Mouse (Mus musculus): ENCODE data around the gene Dop1b.
"Not testable (repeated sequence)": the region's sequence is repeated elsewhere in the genome, so short reads cannot be mapped to it uniquely, and the experiment has no call there.

The Dop1b gene

GRCm38 (mm10) chr16:93682689-93683507, 28.8 kb upstream of the Dop1b start, which contains the start of gene Cbr3:
Gene Cbr3, plus strand, starts transcription at chr16:93683215.
- H3K27me3 ChIP-seq (ENCODE audit: insufficient read depth, low read length), result peaks cover 23% of the 10 kb centered on the region
- peak within 1 kb of the TSS; percentile 87 for H3K4me3 ChIP-seq (replicated peaks; ENCODE audit: low read length)
- H3K9me3 ChIP-seq (ENCODE audit: low read length), result no peaks in the 10 kb centered on the region
- peaks cover 17% of the 10 kb centered on the region for H3K36me3 ChIP-seq (ENCODE audit: insufficient read depth, low read length)
- TF ChIP-seq CTCF (conservative IDR thresholded peaks at IDR 0.05; ENCODE audit: low read length) (no peak), NANOG (IDR thresholded peaks at IDR 0.05; ENCODE audit: borderline replicate concordance, low read length) (no peak), POU5F1 (IDR thresholded peaks at IDR 0.05; ENCODE audit: borderline replicate concordance, low read length) (no peak)
- H3K4me1 ChIP-seq (replicated peaks; ENCODE audit: low read depth, low read length), result peaks cover 74% of the 10 kb centered on the region

- H3K4me1 ChIP-seq (replicated peaks; ENCODE audit: low read depth, low read length), result peaks cover 74% of the 10 kb centered on the region
- no peaks in the 10 kb centered on the region for H3K9me3 ChIP-seq (ENCODE audit: low read length)
- no peak for TF ChIP-seq NANOG (IDR thresholded peaks at IDR 0.05; ENCODE audit: borderline replicate concordance, low read length)
- TF ChIP-seq CTCF (conservative IDR thresholded peaks at IDR 0.05; ENCODE audit: low read length), result no peak
- TF ChIP-seq POU5F1 (IDR thresholded peaks at IDR 0.05; ENCODE audit: borderline replicate concordance, low read length), result no peak
- H3K36me3 ChIP-seq (ENCODE audit: insufficient read depth, low read length), result peaks cover 22% of the 10 kb centered on the region
- peak overlapping the region; percentile 87 for H3K4me3 ChIP-seq (replicated peaks; ENCODE audit: low read length)
- peaks cover 23% of the 10 kb centered on the region for H3K27me3 ChIP-seq (ENCODE audit: insufficient read depth, low read length)
Measured at GRCm38 (mm10) chr16:93683508-93684236, 28.0 kb upstream of the Dop1b start.

- H3K4me3 ChIP-seq (replicated peaks; ENCODE audit: low read length), result peak overlapping the region; percentile 87
- H3K36me3 ChIP-seq (ENCODE audit: insufficient read depth, low read length), result peaks cover 25% of the 10 kb centered on the region
- peaks cover 67% of the 10 kb centered on the region for H3K4me1 ChIP-seq (replicated peaks; ENCODE audit: low read depth, low read length)
- H3K27me3 ChIP-seq (ENCODE audit: insufficient read depth, low read length), result peaks cover 23% of the 10 kb centered on the region
- no peaks in the 10 kb centered on the region for H3K9me3 ChIP-seq (ENCODE audit: low read length)
- no peak for TF ChIP-seq NANOG (IDR thresholded peaks at IDR 0.05; ENCODE audit: borderline replicate concordance, low read length)
Measured at GRCm38 (mm10) chr16:93684441-93684840, 27.3 kb upstream of the Dop1b start.

GRCm38 (mm10) chr16:93685783-93686182, 25.9 kb upstream of the Dop1b start:
- H3K9me3 ChIP-seq (ENCODE audit: low read length); H3K4me3 ChIP-seq (replicated peaks; ENCODE audit: low read length): not testable (repeated sequence)
- peaks cover 61% of the 10 kb centered on the region for H3K4me1 ChIP-seq (replicated peaks; ENCODE audit: low read depth, low read length)
- TF ChIP-seq POU5F1 (IDR thresholded peaks at IDR 0.05; ENCODE audit: borderline replicate concordance, low read length) (0 out of 2 replicates have a peak, but pooled peaks have one; percentile 15), CTCF (conservative IDR thresholded peaks at IDR 0.05; ENCODE audit: low read length) (peak; percentile 50)
- H3K36me3 ChIP-seq (ENCODE audit: insufficient read depth, low read length), result peaks cover 30% of the 10 kb centered on the region
- H3K27me3 ChIP-seq (ENCODE audit: insufficient read depth, low read length), result peaks cover 23% of the 10 kb centered on the region

- H3K36me3 ChIP-seq (ENCODE audit: insufficient read depth, low read length), result peaks cover 32% of the 10 kb centered on the region
- TF ChIP-seq POU5F1 (IDR thresholded peaks at IDR 0.05; ENCODE audit: borderline replicate concordance, low read length) (no peak), CTCF (conservative IDR thresholded peaks at IDR 0.05; ENCODE audit: low read length) (no peak), NANOG (IDR thresholded peaks at IDR 0.05; ENCODE audit: borderline replicate concordance, low read length) (no peak)
- no peak overlapping the region for H3K4me3 ChIP-seq (replicated peaks; ENCODE audit: low read length)
Measured at GRCm38 (mm10) chr16:93686421-93686820, 25.3 kb upstream of the Dop1b start.

GRCm38 (mm10) chr16:93686945-93687344, 24.8 kb upstream of the Dop1b start:
- H3K4me3 ChIP-seq (replicated peaks; ENCODE audit: low read length), result no peak overlapping the region
- peaks cover 23% of the 10 kb centered on the region for H3K27me3 ChIP-seq (ENCODE audit: insufficient read depth, low read length)
- H3K9me3 ChIP-seq (ENCODE audit: low read length), result no peaks in the 10 kb centered on the region
- H3K4me1 ChIP-seq (replicated peaks; ENCODE audit: low read depth, low read length), result peaks cover 61% of the 10 kb centered on the region
- no peak for TF ChIP-seq NANOG (IDR thresholded peaks at IDR 0.05; ENCODE audit: borderline replicate concordance, low read length)
- TF ChIP-seq POU5F1 (IDR thresholded peaks at IDR 0.05; ENCODE audit: borderline replicate concordance, low read length), result no peak
- peak; percentile 25; the same call in 1 of the 2 replicates for TF ChIP-seq CTCF (conservative IDR thresholded peaks at IDR 0.05; ENCODE audit: low read length)
- peaks cover 32% of the 10 kb centered on the region for H3K36me3 ChIP-seq (ENCODE audit: insufficient read depth, low read length)

More at GRCm38 (mm10) chr16:93686421-93686820, 25.3 kb upstream of the Dop1b start:
- peaks cover 61% of the 10 kb centered on the region for H3K4me1 ChIP-seq (replicated peaks; ENCODE audit: low read depth, low read length)
- peaks cover 23% of the 10 kb centered on the region for H3K27me3 ChIP-seq (ENCODE audit: insufficient read depth, low read length)
- H3K9me3 ChIP-seq (ENCODE audit: low read length), result no peaks in the 10 kb centered on the region

- Histone ChIP-seq H3K4me1 (replicated peaks; ENCODE audit: low read depth, low read length) (peaks cover 35% of the 10 kb centered on the region), H3K4me3 (replicated peaks; ENCODE audit: low read length) (no peak overlapping the region), H3K27me3 (ENCODE audit: insufficient read depth, low read length) (no peaks in the 10 kb centered on the region), H3K9me3 (ENCODE audit: low read length) (no peaks in the 10 kb centered on the region), H3K36me3 (ENCODE audit: insufficient read depth, low read length) (peaks cover 24% of the 10 kb centered on the region)
- TF ChIP-seq NANOG (IDR thresholded peaks at IDR 0.05; ENCODE audit: borderline replicate concordance, low read length) (no peak), CTCF (conservative IDR thresholded peaks at IDR 0.05; ENCODE audit: low read length) (no peak)
Measured at GRCm38 (mm10) chr16:93691206-93691841, 20.4 kb upstream of the Dop1b start.

GRCm38 (mm10) chr16:93692744-93693143, 19.0 kb upstream of the Dop1b start:
- H3K9me3 ChIP-seq (ENCODE audit: low read length), result no peaks in the 10 kb centered on the region
- peaks cover 16% of the 10 kb centered on the region for H3K36me3 ChIP-seq (ENCODE audit: insufficient read depth, low read length)
- no peak overlapping the region for H3K4me3 ChIP-seq (replicated peaks; ENCODE audit: low read length)
- peaks cover 23% of the 10 kb centered on the region for H3K4me1 ChIP-seq (replicated peaks; ENCODE audit: low read depth, low read length)
- TF ChIP-seq NANOG (IDR thresholded peaks at IDR 0.05; ENCODE audit: borderline replicate concordance, low read length), result no peak
- no peak for TF ChIP-seq POU5F1 (IDR thresholded peaks at IDR 0.05; ENCODE audit: borderline replicate concordance, low read length)
- TF ChIP-seq CTCF (conservative IDR thresholded peaks at IDR 0.05; ENCODE audit: low read length), result no peak
- H3K27me3 ChIP-seq (ENCODE audit: insufficient read depth, low read length), result no peaks in the 10 kb centered on the region

All from E14TG2a.4 (cell line).